Mouse (Mus musculus) testis, adult 2 months (tissue): ENCODE measurements around the gene Rnf111.

ENCODE experiments used
- CTCF ChIP-seq: fragments of 200-500 bp; IDR thresholded peaks from 2 replicates; pipeline ENCODE4 v1.5.1; 2012; ENCODE audit warnings: low read depth, mild to moderate bottlenecking, inconsistent platforms, low read length, moderate library complexity; ENCODE audit not compliant: control insufficient read depth, insufficient read depth, insufficient replicate concordance
- POLR2A ChIP-seq: fragments of 200-500 bp; IDR thresholded peaks from 2 replicates; pipeline ENCODE4 v1.6.1; 2012; ENCODE audit warnings: low read depth, mild to moderate bottlenecking, inconsistent platforms, low read length, moderate library complexity; ENCODE audit not compliant: control insufficient read depth

- TF ChIP-seq CTCF: no peak
- no peak for TF ChIP-seq POLR2A
Observed at GRCm38 (mm10) chr9:70384958-70385728, 118.4 kb downstream of the Rnf111 start.
